Mouse (Mus musculus) gastrocnemius, postnatal 4 days (tissue): ENCODE measurements around the gene Rassf7. TPM values are rescaled to one million over a fixed set of nuclear protein-coding genes. Genes with fewer than 3 reads are reported as not detected.

Source experiments
- DNase-seq, 2 experiments: peaks; one replicate each; pipeline ENCODE4 v3.0.0; 2021 to 2022; ENCODE audit warnings: low spot score in 2 of 2, mixed read lengths in 2 of 2
- long read RNA-seq, 2 experiments: library from polyadenylated mRNA; stranded (forward); transcript quantifications; one replicate each; pipeline ENCODE4 v2.0.0; 2021
- total RNA-seq, 2 experiments: library from RNA; stranded (reverse); gene quantifications; 2 replicates each; pipeline ENCODE4 v1.2.3; 2021

Rassf7 gene
- 10 to 100 TPM in 1 of 2 experiments, 1 to 10 TPM in 1; 9.8 to 14.2 TPM for total RNA-seq
- long read RNA-seq, experiment 1, transcript Rassf7-201 (6 exons, 1,525 nt): major isoform, 8 of 19 reads
- long read RNA-seq, experiment 1, partial matches to known transcripts: 4 of 19 reads
- long read RNA-seq, experiment 1, other reads (novel, unspliced or antisense): 5 of 19 reads
- long read RNA-seq, experiment 2, transcript Rassf7-201 (6 exons, 1,525 nt): major isoform, 8 of 21 reads
- long read RNA-seq, experiment 2, partial matches to known transcripts: 8 of 21 reads
- long read RNA-seq, experiment 2, other reads (novel, unspliced or antisense): 4 of 21 reads

- DNase-seq: peak; percentile 62 to 82
Observed at GRCm38 (mm10) chr7:141215101-141215879, at the start of gene Rassf7. Gene Rassf7 (plus strand): TSS chr7:141215860.

GRCm38 (mm10) chr7:141167901-141168517, 47.7 kb upstream of the Rassf7 start:
- peak in 1 of 2 experiments; percentile 45 for DNase-seq

GRCm38 (mm10) chr7:141168518-141168953, 47.1 kb upstream of the Rassf7 start:
- DNase-seq: peak in 1 of 2 experiments; percentile 62

- DNase-seq: no peak
Observed at GRCm38 (mm10) chr7:141169300-141169699, 46.4 kb upstream of the Rassf7 start.

GRCm38 (mm10) chr7:141169866-141170265, 45.8 kb upstream of the Rassf7 start:
- DNase-seq: no peak

- DNase-seq: peak; percentile 77 to 90
Observed at GRCm38 (mm10) chr7:141172116-141173006, 43.3 kb upstream of the Rassf7 start, which contains the start of gene Rnh1. Gene Rnh1 (minus strand): TSS chr7:141172857.

- no peak for DNase-seq
Observed at GRCm38 (mm10) chr7:141173323-141173850, 42.3 kb upstream of the Rassf7 start.

GRCm38 (mm10) chr7:141175068-141175467, 40.6 kb upstream of the Rassf7 start:
- DNase-seq: no peak

GRCm38 (mm10) chr7:141176173-141176572, 39.5 kb upstream of the Rassf7 start:
- peak; percentile 68 to 83 for DNase-seq

GRCm38 (mm10) chr7:141188194-141188593, 27.5 kb upstream of the Rassf7 start:
- no peak for DNase-seq

GRCm38 (mm10) chr7:141188733-141189132, 26.9 kb upstream of the Rassf7 start:
- DNase-seq: no peak

GRCm38 (mm10) chr7:141190220-141190619, 25.4 kb upstream of the Rassf7 start:
- DNase-seq: no peak

GRCm38 (mm10) chr7:141191036-141191435, 24.6 kb upstream of the Rassf7 start:
- no peak for DNase-seq

GRCm38 (mm10) chr7:141191796-141192685, 23.6 kb upstream of the Rassf7 start:
- DNase-seq: peak in 1 of 2 experiments; percentile 10

- no peak for DNase-seq
Observed at GRCm38 (mm10) chr7:141192776-141193347, 22.8 kb upstream of the Rassf7 start.

- DNase-seq: peak in 1 of 2 experiments; percentile 58
Observed at GRCm38 (mm10) chr7:141193348-141193856, 22.3 kb upstream of the Rassf7 start.

GRCm38 (mm10) chr7:141193948-141194347, 21.7 kb upstream of the Rassf7 start, which contains the start of the genes Hras and Lrrc56:
Gene Hras (minus strand): TSS chr7:141194005.
Gene Lrrc56 (plus strand): TSS chr7:141194157.
- DNase-seq: peak; percentile 97 to 98

- DNase-seq: no peak
Observed at GRCm38 (mm10) chr7:141194409-141194808, 21.3 kb upstream of the Rassf7 start.

- peak; percentile 67 to 85 for DNase-seq
Observed at GRCm38 (mm10) chr7:141194830-141195229, 20.8 kb upstream of the Rassf7 start.
